Mouse (Mus musculus) thymus, adult 2 months (tissue): ENCODE data around the gene Gm16223. TPM values are rescaled to one million over a fixed set of nuclear protein-coding genes. Genes with fewer than 3 reads are reported as not detected.

Experiments used
- DNase-seq: peaks from one replicate; pipeline ENCODE4 v3.0.0; 2021
- H3K27ac ChIP-seq: fragments of 200-500 bp; 2 replicates; pipeline ENCODE4 v1.5.1; 2012; ENCODE audit warnings: low read length, control low read depth; ENCODE audit not compliant: control insufficient read depth, insufficient read depth
- H3K27me3 ChIP-seq: fragments of 200-500 bp; 2 replicates; pipeline ENCODE4 v1.6.1; 2012; ENCODE audit warnings: mild to moderate bottlenecking, low read length, moderate library complexity, mixed read lengths; ENCODE audit not compliant: control insufficient read depth, insufficient read depth
- H3K36me3 ChIP-seq: fragments of 200-500 bp; 2 replicates; pipeline ENCODE4 v1.6.1; 2012; ENCODE audit warnings: mild to moderate bottlenecking, low read length, moderate library complexity; ENCODE audit not compliant: control insufficient read depth, insufficient read depth
- H3K4me1 ChIP-seq: fragments of 200-500 bp; replicated peaks from 2 replicates; pipeline ENCODE4 v1.6.1; 2012; ENCODE audit warnings: low read length; ENCODE audit not compliant: control insufficient read depth, insufficient read depth
- H3K4me3 ChIP-seq: fragments of 200-500 bp; 2 replicates; pipeline ENCODE4 v1.5.1; 2012; ENCODE audit warnings: mild to moderate bottlenecking, low read length, control low read depth, moderate library complexity; ENCODE audit not compliant: control insufficient read depth, insufficient read depth
- CTCF ChIP-seq: fragments of 200-500 bp; IDR thresholded peaks from 2 replicates; pipeline ENCODE4 v1.5.1; 2012; ENCODE audit warnings: mild to moderate bottlenecking, control low read depth, low read length, moderate library complexity, borderline replicate concordance; ENCODE audit not compliant: control insufficient read depth, poor library complexity, insufficient read depth; ENCODE audit errors: extremely low read depth
- POLR2A ChIP-seq: fragments of 200-500 bp; IDR thresholded peaks from 2 replicates; pipeline ENCODE4 v1.6.1; 2012; ENCODE audit warnings: mild to moderate bottlenecking, low read length, control low read depth, moderate library complexity; ENCODE audit not compliant: control insufficient read depth, poor library complexity, insufficient read depth; ENCODE audit errors: extremely low read depth
- WGBS: fragments of 180-500 bp; shearing (Covaris S2); methylation state at CpG from one replicate; pipeline ENCODE4 v1.1.7; 2018; 5-methylcytosine and 5-hydroxymethylcytosine counted together
- polyA plus RNA-seq: library from polyadenylated mRNA; depleted of rRNA; stranded (reverse); fragments of >200 nt; gene quantifications from 2 replicates; pipeline ENCODE4 v1.2.3, GENCODE M21; 2012; rRNA removed

Gene Gm16223
- not detected in 2 replicates for polyA plus RNA-seq

- no peak within 1 kb of the TSS for H3K4me3 ChIP-seq
- whole genome bisulfite sequencing = 87% methylated on average over 10 of the region's 10 CpGs
- DNase-seq = no peak
- no peaks in the 10 kb centered on the region for H3K27me3 ChIP-seq
- H3K36me3 ChIP-seq = no peaks in the 10 kb centered on the region
- no peaks in the 10 kb centered on the region for H3K4me1 ChIP-seq
- TF ChIP-seq POLR2A (no peak), CTCF (no peak)
- no peak within 1 kb of the TSS for H3K27ac ChIP-seq
These were observed at the start of gene Gm16223 for GRCm38 (mm10) chr5:42067476-42068187. Gm16223 (plus strand) TSS chr5:42067960.

- Histone ChIP-seq H3K36me3 (no peaks in the 10 kb centered on the region), H3K27ac (no peak overlapping the region), H3K4me3 (no peak overlapping the region), H3K4me1 (no peaks in the 10 kb centered on the region), H3K27me3 (no peaks in the 10 kb centered on the region)
- DNase-seq = no peak
- 81% methylated on average over 3 of the region's 3 CpGs for WGBS
- TF ChIP-seq POLR2A = no peak
- TF ChIP-seq CTCF = no peak
These were observed 45.7 kb upstream of the Gm16223 start for GRCm38 (mm10) chr5:42022029-42022428.

GRCm38 (mm10) chr5:42023521-42023920, 44.2 kb upstream of the Gm16223 start:
- 58% methylated on average over 1 of the region's 1 CpGs for WGBS
- Histone ChIP-seq H3K4me1 (no peaks in the 10 kb centered on the region), H3K4me3 (no peak overlapping the region), H3K36me3 (no peaks in the 10 kb centered on the region), H3K27ac (no peak overlapping the region), H3K27me3 (no peaks in the 10 kb centered on the region)
- TF ChIP-seq CTCF = no peak
- TF ChIP-seq POLR2A = no peak
- DNase-seq = no peak

GRCm38 (mm10) chr5:42036388-42037082, 31.2 kb upstream of the Gm16223 start:
- Histone ChIP-seq H3K27ac (no peak overlapping the region), H3K4me3 (no peak overlapping the region), H3K4me1 (no peaks in the 10 kb centered on the region), H3K36me3 (no peaks in the 10 kb centered on the region), H3K27me3 (no peaks in the 10 kb centered on the region)
- no peak for DNase-seq
- WGBS = 72% methylated on average over 15 of the region's 15 CpGs
- TF ChIP-seq CTCF (no peak), POLR2A (no peak)

- Histone ChIP-seq H3K27ac (no peak overlapping the region), H3K27me3 (no peaks in the 10 kb centered on the region), H3K36me3 (no peaks in the 10 kb centered on the region), H3K4me3 (no peak overlapping the region), H3K4me1 (no peaks in the 10 kb centered on the region)
- WGBS = 76% methylated on average over 4 of the region's 4 CpGs
- no peak for TF ChIP-seq CTCF
- no peak for TF ChIP-seq POLR2A
- DNase-seq = no peak
These were observed 13.1 kb upstream of the Gm16223 start for GRCm38 (mm10) chr5:42054636-42055035.

- no peak overlapping the region for H3K27ac ChIP-seq
- H3K4me1 ChIP-seq = no peaks in the 10 kb centered on the region
- H3K27me3 ChIP-seq = no peaks in the 10 kb centered on the region
- no peaks in the 10 kb centered on the region for H3K36me3 ChIP-seq
- H3K4me3 ChIP-seq = no peak overlapping the region
- TF ChIP-seq CTCF (no peak), POLR2A (no peak)
- DNase-seq = no peak
- WGBS = 96% methylated on average over 5 of the region's 5 CpGs
These were observed 12.6 kb upstream of the Gm16223 start for GRCm38 (mm10) chr5:42055151-42055550.

GRCm38 (mm10) chr5:42065090-42065489, 2.7 kb upstream of the Gm16223 start:
- WGBS = 69% methylated on average over 2 of the region's 2 CpGs

More at GRCm38 (mm10) chr5:42065090-42065489, 2.7 kb upstream of the Gm16223 start:
- no peak overlapping the region for H3K27ac ChIP-seq
- DNase-seq = no peak
- TF ChIP-seq CTCF (no peak), POLR2A (no peak)
- no peaks in the 10 kb centered on the region for H3K27me3 ChIP-seq
- H3K4me1 ChIP-seq = no peaks in the 10 kb centered on the region
- H3K36me3 ChIP-seq = no peaks in the 10 kb centered on the region
- no peak overlapping the region for H3K4me3 ChIP-seq
